Mouse (Mus musculus) midbrain, embryonic 12.5 days (tissue): ENCODE measurements around the gene Ist1. TPM values are rescaled to one million over a fixed set of nuclear protein-coding genes. Genes with fewer than 3 reads are reported as not detected.

ENCODE experiments used
- ATAC-seq: fragments of 200-750 bp; cut with Nextera tagmentation; 2 replicates; pipeline ENCODE4 v1.8.0; 2017; ENCODE audit warnings: low read depth, moderate TSS enrichment, moderate library complexity; ENCODE audit not compliant: low FRiP score
- H3K27ac ChIP-seq: fragments of 300-500 bp; sonication (generic); replicated peaks from 2 replicates; pipeline ENCODE4 v1.5.1; 2016; ENCODE audit warnings: mild to moderate bottlenecking
- H3K27me3 ChIP-seq: fragments of 300-500 bp; sonication (generic); 2 replicates; pipeline ENCODE4 v1.6.1; 2016; ENCODE audit warnings: mild to moderate bottlenecking
- H3K36me3 ChIP-seq: fragments of 300-500 bp; sonication (generic); 2 replicates; pipeline ENCODE4 v1.6.1; 2016
- H3K4me1 ChIP-seq: fragments of 300-500 bp; sonication (generic); 2 replicates; pipeline ENCODE4 v1.6.1; 2016
- H3K4me2 ChIP-seq: fragments of 300-500 bp; sonication (generic); replicated peaks from 2 replicates; pipeline ENCODE4 v1.6.1; 2016; ENCODE audit warnings: mild to moderate bottlenecking, moderate library complexity
- H3K4me3 ChIP-seq: fragments of 300-500 bp; sonication (generic); 2 replicates; pipeline ENCODE4 v1.5.1; 2016; ENCODE audit warnings: mild to moderate bottlenecking
- H3K9ac ChIP-seq: fragments of 300-500 bp; sonication (generic); replicated peaks from 2 replicates; pipeline ENCODE4 v1.6.1; 2016; ENCODE audit warnings: mild to moderate bottlenecking, moderate library complexity
- H3K9me3 ChIP-seq: fragments of 300-500 bp; sonication (generic); 2 replicates; pipeline ENCODE4 v1.6.1; 2016; ENCODE audit warnings: mild to moderate bottlenecking
- WGBS: fragments of 180-500 bp; shearing (Covaris S2); methylation state at CpG from one replicate; pipeline ENCODE4 v1.1.7; 2016; 5-methylcytosine and 5-hydroxymethylcytosine counted together
- polyA plus RNA-seq: library from polyadenylated mRNA; unstranded; fragments of >200 nt; fragmentation: Nextera tagmentation; extraction: Ambion mirVana; gene quantifications from 2 replicates; pipeline ENCODE4 v1.2.1, GENCODE M21; 2016

The Ist1 gene
- polyA plus RNA-seq, 1 experiment from 2014 or later, result 172 TPM

DNA sequence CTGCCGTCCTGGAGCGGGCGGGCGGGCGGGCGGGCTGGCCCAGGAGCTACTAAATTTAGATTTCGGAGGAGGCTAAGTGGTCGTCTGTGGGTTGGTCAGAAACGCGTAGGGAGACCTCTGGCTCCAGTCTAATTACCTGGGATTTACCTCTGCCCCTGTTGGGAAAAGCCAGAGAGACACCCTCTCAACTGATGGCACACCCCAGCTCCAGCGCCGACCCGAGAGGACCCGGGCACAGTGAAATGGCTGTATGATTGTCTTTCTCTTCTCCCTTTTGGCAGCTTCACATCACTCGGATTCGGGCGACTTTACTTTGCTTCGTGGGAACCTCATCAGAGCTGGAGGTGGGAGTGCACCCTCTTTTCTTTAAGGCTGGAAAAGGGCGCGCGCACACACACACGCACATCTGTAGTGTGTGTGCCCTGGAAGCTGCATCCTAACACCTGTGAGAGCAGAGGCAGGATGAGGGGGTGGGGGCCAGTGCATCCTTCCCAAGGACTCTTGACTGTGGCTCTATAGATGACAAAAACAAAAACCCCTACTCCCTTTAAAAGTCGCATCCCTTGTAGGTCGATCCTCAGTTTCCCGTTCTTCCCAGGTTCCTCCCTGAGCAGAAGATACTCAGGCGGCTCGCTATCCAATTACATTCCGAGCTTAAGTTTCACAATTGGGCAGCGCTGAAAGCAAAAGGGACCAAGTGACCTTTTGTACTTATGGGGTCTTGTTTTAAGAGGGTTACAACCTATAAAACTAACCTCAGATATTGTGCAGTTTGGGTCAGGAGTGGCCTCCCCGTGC lies 13.2 kb upstream of the Ist1 start:
- H3K27me3 ChIP-seq, result peaks cover 15% of the 10 kb centered on the region
- 2% methylated on average over 27 of the region's 30 CpGs for WGBS
- H3K9me3 ChIP-seq, result no peaks in the 10 kb centered on the region
- ATAC-seq, result peak; percentile 53; the same call in 1 of the 2 replicates
- peak overlapping the region; percentile 96 for H3K27ac ChIP-seq
- H3K4me1 ChIP-seq, result peaks cover 31% of the 10 kb centered on the region
- H3K36me3 ChIP-seq, result peaks cover 39% of the 10 kb centered on the region
- H3K9ac ChIP-seq, result peak overlapping the region; percentile 99
- H3K4me2 ChIP-seq, result peak overlapping the region; percentile 90
- H3K4me3 ChIP-seq, result peak overlapping the region; percentile 95

DNA sequence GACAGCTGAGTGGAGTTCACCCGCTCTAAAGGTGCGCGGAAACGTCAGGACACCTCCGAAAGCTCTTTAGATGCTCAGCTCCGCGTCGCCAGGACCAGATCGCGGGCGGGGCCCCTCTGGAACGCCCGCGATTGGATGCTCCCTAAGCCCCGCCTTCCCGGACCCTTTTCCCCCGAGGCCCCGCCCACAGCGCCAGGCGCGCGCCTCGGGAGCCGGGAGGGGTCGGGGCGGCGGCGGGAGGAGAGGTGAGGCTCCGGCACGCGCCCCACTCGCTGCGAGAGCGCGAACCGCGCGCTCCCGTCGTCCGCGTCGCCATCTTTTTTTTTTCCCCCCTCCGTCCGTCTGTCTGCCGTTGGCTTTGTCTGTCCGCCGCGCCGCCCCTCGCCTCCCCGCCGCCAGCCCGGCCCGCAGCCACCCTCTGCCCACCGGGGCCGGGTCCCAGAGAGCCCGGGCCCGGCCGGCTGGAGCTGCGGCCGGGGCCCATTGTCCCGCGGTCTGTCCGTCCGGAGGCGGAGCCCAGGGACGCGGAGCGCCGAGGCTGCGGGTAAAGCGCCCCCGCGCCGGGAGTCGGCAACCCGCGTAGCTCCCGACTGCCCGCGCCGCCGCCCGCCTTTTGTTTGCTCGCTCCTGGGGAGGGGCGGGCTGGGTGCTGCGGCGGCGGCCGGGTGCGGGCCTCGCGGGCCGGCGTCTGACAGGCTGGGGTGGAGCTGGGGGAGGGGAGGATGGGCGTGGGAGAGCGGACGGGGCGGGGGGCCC lies 12.4 kb upstream of the Ist1 start, which contains the start of gene Zfp821:
Zfp821 (plus strand) TSS at position 227 of the 756 bp plus-strand sequence.
- peaks cover 15% of the 10 kb centered on the region for H3K27me3 ChIP-seq

DNA sequence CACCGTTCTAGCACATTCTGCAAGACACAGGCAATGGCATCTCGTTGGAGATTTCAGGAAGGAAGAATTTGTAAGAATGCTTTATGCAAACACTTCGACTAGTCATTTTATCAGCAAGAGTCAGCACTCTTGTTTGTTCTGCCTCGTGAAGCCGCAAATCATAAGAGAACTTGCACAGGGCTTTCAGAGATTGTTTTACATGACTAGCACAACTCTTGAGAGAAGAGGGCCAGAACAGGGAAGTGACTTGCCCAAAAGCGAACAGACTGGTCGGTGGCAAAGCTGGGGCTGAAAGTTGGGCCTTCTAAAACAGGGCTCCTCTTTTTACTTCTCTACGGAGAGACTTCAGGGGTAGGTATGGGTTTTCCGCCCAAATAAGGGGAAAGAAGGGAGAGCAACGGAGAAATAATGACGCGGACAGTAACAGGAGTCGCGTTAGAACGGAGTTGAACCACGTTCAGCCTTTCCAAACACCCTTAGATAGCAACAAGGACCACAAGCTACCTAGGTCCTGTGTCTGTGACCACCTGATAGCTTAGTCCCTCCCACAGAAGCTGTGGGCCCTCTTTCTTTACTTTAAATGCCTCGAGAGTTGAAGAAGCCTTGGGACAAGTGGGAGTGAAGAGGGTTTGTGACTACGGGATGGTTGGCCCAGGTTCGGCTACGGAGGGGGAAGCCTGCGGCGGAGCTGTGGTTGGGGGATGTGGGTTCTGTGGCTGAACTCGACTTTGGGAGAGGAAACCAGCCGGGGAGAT lies 11.7 kb upstream of the Ist1 start:
- WGBS, result 12% methylated on average over 24 of the region's 24 CpGs
- peaks cover 24% of the 10 kb centered on the region for H3K36me3 ChIP-seq
- H3K27me3 ChIP-seq, result peaks cover 15% of the 10 kb centered on the region
- no peak overlapping the region for H3K27ac ChIP-seq
- H3K9me3 ChIP-seq, result no peaks in the 10 kb centered on the region
- peaks cover 31% of the 10 kb centered on the region for H3K4me1 ChIP-seq
- H3K4me2 ChIP-seq, result peak overlapping the region; percentile 90
- H3K9ac ChIP-seq, result peak overlapping the region; percentile 99
- H3K4me3 ChIP-seq, result peak overlapping the region; percentile 95
- no peak; the same call in 1 of the 2 replicates for ATAC-seq

More for the DNA sequence above, 12.4 kb upstream of the Ist1 start, which contains the start of gene Zfp821:
- H3K9ac ChIP-seq, result peak within 1 kb of the TSS; percentile 99
- H3K27ac ChIP-seq, result peak within 1 kb of the TSS; percentile 96
- under 1% methylated on average over 85 of the region's 100 CpGs for WGBS
- peak; percentile 86 for ATAC-seq
- peak within 1 kb of the TSS; percentile 90 for H3K4me2 ChIP-seq
- peaks cover 32% of the 10 kb centered on the region for H3K36me3 ChIP-seq
- H3K4me3 ChIP-seq, result peak within 1 kb of the TSS; percentile 95
- peaks cover 31% of the 10 kb centered on the region for H3K4me1 ChIP-seq
- H3K9me3 ChIP-seq, result no peaks in the 10 kb centered on the region

DNA sequence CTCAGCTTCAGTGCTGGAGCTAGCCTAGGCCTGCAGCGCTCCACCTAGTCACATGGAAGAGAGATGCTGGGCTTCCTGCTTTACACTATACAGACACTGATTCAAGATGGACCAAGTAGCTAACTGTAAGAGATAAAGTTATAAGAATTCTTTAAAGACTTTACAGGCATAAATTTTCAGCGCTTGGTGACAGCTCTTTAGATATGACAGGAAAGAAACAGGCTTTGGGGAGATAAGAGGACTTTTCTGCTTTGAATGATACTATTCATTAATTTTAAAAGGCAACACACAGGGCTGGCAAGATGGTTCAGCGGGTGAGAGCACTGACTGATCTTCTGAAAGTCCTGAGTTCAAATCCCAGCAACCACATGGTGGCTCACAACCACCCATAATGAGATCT lies 5.4 kb upstream of the Ist1 start:
- Histone ChIP-seq H3K4me3 (no peak overlapping the region), H3K9me3 (no peaks in the 10 kb centered on the region), H3K36me3 (no peaks in the 10 kb centered on the region), H3K4me1 (peaks cover 4% of the 10 kb centered on the region; the same call in 1 of the 2 replicates), H3K4me2 (no peak overlapping the region), H3K9ac (no peak overlapping the region), H3K27ac (no peak overlapping the region), H3K27me3 (peaks cover 14% of the 10 kb centered on the region)
- no peak for ATAC-seq
- 77% methylated on average over 3 of the region's 3 CpGs for WGBS

DNA sequence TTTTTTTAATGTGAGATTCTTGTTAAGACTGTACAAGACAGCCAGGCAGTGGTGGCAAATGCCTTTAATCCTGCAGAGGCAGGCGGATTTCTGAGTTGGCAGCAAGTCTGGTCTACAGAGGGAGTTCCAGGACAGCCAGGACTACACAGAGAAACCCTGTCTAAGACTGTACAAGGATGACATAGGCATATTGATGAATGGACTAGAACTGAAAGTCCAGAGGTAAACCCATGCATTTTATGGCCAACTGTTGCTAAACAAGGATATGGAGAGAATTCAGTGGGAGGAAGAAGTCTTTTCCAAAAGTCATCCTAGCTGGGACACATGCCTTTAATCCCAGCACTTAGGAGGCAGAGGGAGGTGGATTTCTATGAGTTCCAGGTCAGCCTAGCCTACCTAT lies 4.7 kb upstream of the Ist1 start:
- Histone ChIP-seq H3K4me1 (peaks cover 4% of the 10 kb centered on the region; the same call in 1 of the 2 replicates), H3K36me3 (no peaks in the 10 kb centered on the region), H3K4me3 (no peak overlapping the region), H3K27me3 (peaks cover 12% of the 10 kb centered on the region), H3K27ac (no peak overlapping the region), H3K9me3 (no peaks in the 10 kb centered on the region), H3K4me2 (no peak overlapping the region), H3K9ac (no peak overlapping the region)
- no peak for ATAC-seq
- WGBS, result 79% methylated on average over 1 of the region's 1 CpGs

DNA sequence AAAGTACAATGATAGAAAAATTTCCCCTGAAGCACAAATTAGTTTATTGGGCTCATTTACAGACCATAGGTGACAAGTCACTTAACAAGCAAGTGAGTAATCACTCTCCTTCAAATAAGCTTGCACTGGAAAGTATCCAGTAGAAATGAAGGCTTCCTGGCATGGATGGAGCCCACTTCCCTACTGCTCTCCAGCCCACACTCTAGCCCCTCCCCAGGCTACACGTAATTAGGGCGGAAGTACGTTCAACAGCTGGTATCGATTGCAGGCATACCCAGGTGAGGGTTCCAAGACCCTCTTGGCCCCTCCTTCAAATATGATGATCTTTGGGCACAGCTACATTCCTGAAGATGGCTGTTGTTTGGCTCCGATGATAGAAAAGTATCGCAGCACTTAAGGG lies 1.1 kb upstream of the Ist1 start:
- Histone ChIP-seq H3K27me3 (peaks cover 7% of the 10 kb centered on the region), H3K4me2 (0 out of 2 replicates have a peak overlapping the region, but pooled peaks have one; percentile 76), H3K27ac (no peak overlapping the region), H3K4me3 (no peak overlapping the region), H3K9me3 (no peaks in the 10 kb centered on the region), H3K4me1 (peaks cover 23% of the 10 kb centered on the region), H3K36me3 (0 out of 2 replicates have a peak, but pooled peaks cover 4% of the 10 kb centered on the region), H3K9ac (no peak overlapping the region)
- 63% methylated on average over 6 of the region's 6 CpGs for WGBS
- ATAC-seq, result no peak

DNA sequence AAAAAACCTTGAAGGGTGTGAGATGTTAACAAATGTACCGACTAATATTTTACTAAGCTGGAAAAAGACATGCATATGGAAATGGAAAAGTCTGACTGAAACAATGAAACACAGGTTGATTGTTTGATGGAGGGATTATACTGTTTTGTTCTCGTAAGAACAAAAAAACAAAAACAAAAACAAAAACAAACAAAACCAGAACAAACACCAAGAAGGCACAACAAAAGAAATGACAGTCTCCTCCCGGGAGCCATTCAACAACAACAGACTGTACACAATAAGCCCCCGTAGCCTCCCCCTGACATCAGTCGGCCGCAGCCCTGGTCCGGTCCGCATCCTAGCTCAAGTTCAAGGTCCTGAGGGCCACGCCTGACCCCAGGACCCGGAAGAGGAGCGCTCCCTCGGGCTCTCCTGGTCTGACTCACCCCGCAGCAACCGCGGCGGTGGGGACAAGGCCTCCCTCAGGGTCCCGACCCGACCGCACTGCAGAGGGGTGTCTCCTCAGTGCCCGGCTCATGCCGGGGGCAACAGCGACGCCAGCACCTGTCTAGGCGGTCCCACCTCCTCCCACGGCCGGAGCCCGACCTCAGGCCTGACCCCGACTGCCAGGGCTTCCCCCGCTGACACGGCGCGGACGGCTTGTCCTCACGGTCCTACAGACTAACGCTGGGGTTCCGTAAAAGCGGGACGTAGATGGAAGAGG lies 466 bp downstream of the Ist1 start:
- peak; percentile 75 for ATAC-seq
- H3K4me3 ChIP-seq, result peak overlapping the region; percentile 94
- H3K4me2 ChIP-seq, result peak overlapping the region; percentile 62
- WGBS, result 1% methylated on average over 38 of the region's 38 CpGs
- H3K4me1 ChIP-seq, result peaks cover 23% of the 10 kb centered on the region
- no peaks in the 10 kb centered on the region for H3K9me3 ChIP-seq
- 0 out of 2 replicates have a peak, but pooled peaks cover 4% of the 10 kb centered on the region for H3K36me3 ChIP-seq
- peaks cover 7% of the 10 kb centered on the region for H3K27me3 ChIP-seq
- peak overlapping the region; percentile 94 for H3K9ac ChIP-seq
- peak overlapping the region; percentile 79 for H3K27ac ChIP-seq

DNA sequence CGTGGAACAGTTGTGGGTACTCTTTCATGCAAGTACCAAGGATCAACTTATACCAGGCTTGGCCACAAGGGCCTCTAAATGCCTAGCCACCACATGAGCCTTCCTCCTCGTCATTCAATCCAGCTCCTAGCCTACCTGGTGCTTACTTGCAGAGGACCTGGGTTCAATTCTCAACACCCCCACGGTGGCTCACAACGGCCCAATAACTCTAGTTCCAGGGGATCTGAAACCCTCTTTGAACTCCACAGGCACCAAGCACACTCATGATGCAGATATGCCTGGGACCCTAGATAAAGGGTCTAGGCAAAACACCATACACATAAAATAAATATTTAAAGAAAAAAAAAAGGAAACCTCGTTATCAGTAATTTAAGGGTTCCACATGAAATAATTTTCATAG lies 1.3 kb downstream of the Ist1 start:
- H3K4me3 ChIP-seq, result peak overlapping the region; percentile 94
- no peak for ATAC-seq
- H3K4me2 ChIP-seq, result peak overlapping the region; percentile 62
- H3K9ac ChIP-seq, result peak overlapping the region; percentile 94; the same call in 1 of the 2 replicates
- 56% methylated on average over 5 of the region's 5 CpGs for WGBS
- H3K27me3 ChIP-seq, result peaks cover 7% of the 10 kb centered on the region
- no peaks in the 10 kb centered on the region for H3K9me3 ChIP-seq
- 0 out of 2 replicates have a peak, but pooled peaks cover 4% of the 10 kb centered on the region for H3K36me3 ChIP-seq
- H3K4me1 ChIP-seq, result peaks cover 23% of the 10 kb centered on the region
- H3K27ac ChIP-seq, result no peak overlapping the region

DNA sequence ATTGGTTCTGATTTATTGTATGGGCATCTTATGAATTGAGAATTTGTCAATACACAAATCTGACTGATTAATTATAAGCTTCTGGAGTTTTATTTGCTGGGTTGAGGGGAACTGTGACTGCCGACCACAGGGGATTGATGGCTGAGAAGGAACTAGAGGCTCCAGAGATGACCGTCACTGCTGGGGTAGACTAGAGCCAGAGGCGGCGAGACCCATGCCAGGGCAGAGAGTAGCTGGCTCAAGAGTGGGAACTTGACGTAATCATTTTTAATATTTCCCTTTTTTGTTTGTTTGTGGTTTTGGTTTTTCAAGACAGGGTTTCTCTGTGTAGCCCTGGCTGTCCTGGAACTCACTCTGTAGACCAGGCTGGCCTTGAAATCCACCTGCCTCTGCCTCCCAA lies 5.8 kb downstream of the Ist1 start:
- WGBS, result 93% methylated on average over 5 of the region's 5 CpGs
- no peak overlapping the region for H3K4me2 ChIP-seq
- H3K27me3 ChIP-seq, result no peaks in the 10 kb centered on the region
- H3K9ac ChIP-seq, result no peak overlapping the region
- H3K36me3 ChIP-seq, result peaks cover 17% of the 10 kb centered on the region
- no peak overlapping the region for H3K4me3 ChIP-seq
- H3K27ac ChIP-seq, result no peak overlapping the region
- no peaks in the 10 kb centered on the region for H3K9me3 ChIP-seq
- H3K4me1 ChIP-seq, result peaks cover 19% of the 10 kb centered on the region
- no peak for ATAC-seq

DNA sequence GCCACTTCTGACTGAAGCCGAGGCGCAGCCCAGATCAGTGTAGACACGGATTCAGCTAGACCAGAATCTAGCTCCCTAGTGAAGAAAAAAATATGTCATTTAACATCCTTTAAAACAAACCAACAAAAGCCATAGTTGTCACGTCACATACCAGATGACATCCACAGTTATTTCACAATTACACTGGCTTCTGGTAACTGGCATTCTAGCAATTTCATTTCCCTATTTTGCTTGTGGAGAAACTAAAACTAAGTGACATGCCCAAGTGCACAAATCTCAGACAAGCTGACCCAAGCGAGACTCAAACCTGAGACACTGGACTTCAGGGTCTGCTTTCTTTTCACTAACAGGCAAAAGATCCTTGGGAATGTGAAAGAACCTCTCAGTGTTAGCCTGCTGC lies 10.9 kb downstream of the Ist1 start:
- no peak for ATAC-seq
- no peak overlapping the region for H3K9ac ChIP-seq
- no peaks in the 10 kb centered on the region for H3K27me3 ChIP-seq
- H3K27ac ChIP-seq, result no peak overlapping the region
- H3K9me3 ChIP-seq, result no peaks in the 10 kb centered on the region
- H3K36me3 ChIP-seq, result peaks cover 59% of the 10 kb centered on the region
- 94% methylated on average over 5 of the region's 5 CpGs for WGBS
- H3K4me2 ChIP-seq, result no peak overlapping the region
- H3K4me3 ChIP-seq, result no peak overlapping the region
- no peaks in the 10 kb centered on the region for H3K4me1 ChIP-seq

DNA sequence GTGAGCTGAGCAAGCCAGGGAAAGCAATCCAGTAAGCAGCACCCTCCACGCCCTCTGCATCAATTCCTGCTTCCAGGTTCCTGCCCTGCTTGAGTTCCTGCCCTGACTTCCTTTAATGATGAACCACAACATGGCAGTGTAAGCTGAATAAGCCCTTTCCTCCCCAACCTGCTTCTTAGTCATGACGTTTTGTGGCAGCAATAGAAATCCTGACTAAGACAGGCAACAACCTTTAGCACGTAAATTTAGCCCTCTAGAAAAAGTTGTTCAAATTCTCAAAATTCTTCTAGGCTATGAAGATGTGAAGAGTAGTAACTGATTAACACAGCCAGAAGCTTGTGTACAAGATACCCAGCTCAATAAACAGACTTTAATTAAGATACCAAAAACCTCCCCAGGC lies 11.5 kb downstream of the Ist1 start:
- Histone ChIP-seq H3K9me3 (no peaks in the 10 kb centered on the region), H3K4me1 (no peaks in the 10 kb centered on the region), H3K4me2 (no peak overlapping the region), H3K9ac (no peak overlapping the region), H3K36me3 (peaks cover 64% of the 10 kb centered on the region), H3K4me3 (no peak overlapping the region), H3K27me3 (no peaks in the 10 kb centered on the region), H3K27ac (no peak overlapping the region)
- no peak for ATAC-seq
- WGBS, result 86% methylated on average over 3 of the region's 3 CpGs
